20 mouse cellular contexts compared by ENCODE assay signal in the genomic region with DNA sequence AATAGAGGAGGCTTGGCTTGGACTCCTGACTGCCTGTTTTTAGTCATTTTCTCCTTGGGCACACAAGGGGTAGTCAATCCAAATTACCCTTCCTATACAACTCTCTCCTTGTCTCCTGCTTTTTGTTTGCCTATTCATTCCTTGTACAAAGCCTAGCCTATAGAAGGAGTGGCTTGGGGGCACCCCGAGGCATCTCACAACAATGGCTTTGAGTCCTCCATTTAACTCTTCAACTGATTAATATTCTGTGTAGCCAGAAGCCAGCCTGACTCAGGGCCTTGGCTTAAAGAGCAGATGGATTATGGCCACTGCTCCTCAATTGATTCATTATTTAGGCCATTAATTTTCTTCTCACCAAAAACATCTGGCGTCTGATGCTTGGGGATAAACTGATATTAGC.
DNase-seq lines count a peak whose midpoint lies in the region; ATAC-seq lines count a peak whose summit lies in the region.
"Had no signal": no experiment of that assay in that cellular context is flagged by ENCODE, and none has a peak within 500 bp of the region (broad histone marks: within the 10 kb centered on the region; RNA-seq: fewer than 3 reads in every experiment).

No protein-coding gene starts in this region.

- H3K4me1 ChIP-seq in embryonic facial prominence, embryonic 11.5 days (ENCODE audit: control insufficient read depth, insufficient read depth, low read length) = no peaks in the 10 kb centered on the region
- H3K4me1 ChIP-seq in embryonic facial prominence, embryonic 10.5 days = no peaks in the 10 kb centered on the region
- no peaks in the 10 kb centered on the region for H3K4me1 ChIP-seq in neural tube, embryonic 12.5 days
- no peaks in the 10 kb centered on the region for H3K4me1 ChIP-seq in neural tube, embryonic 15.5 days
- H3K4me1 ChIP-seq in midbrain, embryonic 13.5 days (replicated peaks) = 0 out of 2 replicates have a peak, but pooled peaks cover 5% of the 10 kb centered on the region
- H3K4me1 ChIP-seq: heart, embryonic 13.5 days; kidney, embryonic 15.5 days; limb, embryonic 15.5 days had no signal

- H3K27me3 ChIP-seq in embryonic facial prominence, embryonic 11.5 days (ENCODE audit: control insufficient read depth, insufficient read depth, low read length) = no peaks in the 10 kb centered on the region
- no peaks in the 10 kb centered on the region for H3K27me3 ChIP-seq in embryonic facial prominence, embryonic 10.5 days (replicated peaks; ENCODE audit: low read depth, poor library complexity, severe bottlenecking)
- no peaks in the 10 kb centered on the region for H3K27me3 ChIP-seq in neural tube, embryonic 12.5 days (replicated peaks)
- H3K27me3 ChIP-seq in neural tube, embryonic 15.5 days (replicated peaks) = no peaks in the 10 kb centered on the region
- no peaks in the 10 kb centered on the region for H3K27me3 ChIP-seq in midbrain, embryonic 13.5 days
- H3K27me3 ChIP-seq: heart, embryonic 13.5 days; kidney, embryonic 15.5 days; limb, embryonic 15.5 days had no signal

- ATAC-seq in embryonic facial prominence, embryonic 11.5 days (replicated peaks; ENCODE audit: insufficient number of reproducible peaks, low FRiP score, low TSS enrichment, low read depth) = 0 out of 2 replicates have a peak, but pooled peaks have one; percentile 62
- ATAC-seq in neural tube, embryonic 12.5 days (ENCODE audit: low FRiP score, low read depth) = peak; percentile 91
- no peak for ATAC-seq in neural tube, embryonic 15.5 days (ENCODE audit: low FRiP score)
- peak; percentile 90 for ATAC-seq in midbrain, embryonic 13.5 days
- ATAC-seq in megakaryocyte-erythroid progenitor cell, adult 5-6 weeks (replicated peaks; ENCODE audit: low FRiP score, low TSS enrichment, poor library complexity, severe bottlenecking) = no peak
- ATAC-seq: CD4-positive, CD25-positive, alpha-beta regulatory T cell, adult 4 months; intestine, embryonic 16.5 days; liver, postnatal 0 days had no signal

- no peaks in the 10 kb centered on the region for H3K9me3 ChIP-seq in embryonic facial prominence, embryonic 11.5 days (replicated peaks; ENCODE audit: control insufficient read depth, low read length)
- H3K9me3 ChIP-seq in embryonic facial prominence, embryonic 10.5 days = no peaks in the 10 kb centered on the region
- H3K9me3 ChIP-seq in neural tube, embryonic 12.5 days = no peaks in the 10 kb centered on the region
- H3K9me3 ChIP-seq in neural tube, embryonic 15.5 days (replicated peaks) = no peaks in the 10 kb centered on the region
- H3K9me3 ChIP-seq in midbrain, embryonic 13.5 days = no peaks in the 10 kb centered on the region
- H3K9me3 ChIP-seq: G1E; heart, embryonic 13.5 days; kidney, embryonic 15.5 days; limb, embryonic 15.5 days had no signal

- intact Hi-C loops in gastrocnemius, postnatal 36 days (cut with DNase I) = no loop called here

- H3K36me3 ChIP-seq in embryonic facial prominence, embryonic 11.5 days (replicated peaks; ENCODE audit: control insufficient read depth, insufficient read depth, low read depth, low read length) = no peaks in the 10 kb centered on the region
- no peaks in the 10 kb centered on the region for H3K36me3 ChIP-seq in embryonic facial prominence, embryonic 10.5 days (replicated peaks)
- no peaks in the 10 kb centered on the region for H3K36me3 ChIP-seq in neural tube, embryonic 12.5 days
- no peaks in the 10 kb centered on the region for H3K36me3 ChIP-seq in neural tube, embryonic 15.5 days
- no peaks in the 10 kb centered on the region for H3K36me3 ChIP-seq in midbrain, embryonic 13.5 days
- H3K36me3 ChIP-seq: G1E; heart, embryonic 13.5 days; kidney, embryonic 15.5 days; limb, embryonic 15.5 days had no signal

- H3K4me2 ChIP-seq in embryonic facial prominence, embryonic 11.5 days (ENCODE audit: low read depth, low read length) = no peak overlapping the region
- H3K4me2 ChIP-seq in neural tube, embryonic 12.5 days (replicated peaks) = no peak overlapping the region
- no peak overlapping the region for H3K4me2 ChIP-seq in neural tube, embryonic 15.5 days
- H3K4me2 ChIP-seq in midbrain, embryonic 13.5 days (replicated peaks) = no peak overlapping the region
- H3K4me2 ChIP-seq: heart, embryonic 13.5 days; kidney, embryonic 15.5 days; limb, embryonic 15.5 days had no signal

- WGBS in embryonic facial prominence, embryonic 11.5 days = 49% methylated on average over 2 of the region's 2 CpGs
- WGBS in embryonic facial prominence, embryonic 10.5 days = 42% methylated on average over 2 of the region's 2 CpGs
- 34% methylated on average over 2 of the region's 2 CpGs for WGBS in neural tube, embryonic 12.5 days
- 27% methylated on average over 2 of the region's 2 CpGs for WGBS in neural tube, embryonic 15.5 days
- 28% methylated on average over 2 of the region's 2 CpGs for WGBS in midbrain, embryonic 13.5 days

- H3K4me3 ChIP-seq in embryonic facial prominence, embryonic 11.5 days (ENCODE audit: low read depth, low read length) = no peak overlapping the region
- H3K4me3 ChIP-seq in embryonic facial prominence, embryonic 10.5 days = no peak overlapping the region
- H3K4me3 ChIP-seq in neural tube, embryonic 12.5 days = no peak overlapping the region
- no peak overlapping the region for H3K4me3 ChIP-seq in neural tube, embryonic 15.5 days (replicated peaks)
- H3K4me3 ChIP-seq in midbrain, embryonic 13.5 days (replicated peaks) = no peak overlapping the region
- H3K4me3 ChIP-seq: heart, embryonic 13.5 days; kidney, embryonic 15.5 days; limb, embryonic 15.5 days had no signal

- no peak for DNase-seq in embryonic facial prominence, embryonic 11.5 days (ENCODE audit: low spot score)
- DNase-seq in embryonic facial prominence, embryonic 10.5 days (ENCODE audit: low spot score) = no peak
- no peak for DNase-seq in spleen, postnatal 36 days (ENCODE audit: low spot score in 2 of 2)
- no peak for DNase-seq in gastrocnemius, postnatal 36 days
- DNase-seq: cerebellum, postnatal 25 days; heart, postnatal 36 days; liver, postnatal 0 days; lung, postnatal 36 days; right cerebral cortex, postnatal 14 days; thymus, postnatal 25 days had no signal

- H3K9ac ChIP-seq in embryonic facial prominence, embryonic 11.5 days (replicated peaks; ENCODE audit: low read length) = no peak overlapping the region
- no peak overlapping the region for H3K9ac ChIP-seq in neural tube, embryonic 12.5 days
- H3K9ac ChIP-seq in neural tube, embryonic 15.5 days (replicated peaks) = no peak overlapping the region
- no peak overlapping the region for H3K9ac ChIP-seq in midbrain, embryonic 13.5 days (replicated peaks)
- H3K9ac ChIP-seq: heart, embryonic 13.5 days; kidney, embryonic 15.5 days; limb, embryonic 15.5 days; liver, postnatal 0 days had no signal

- no peak overlapping the region for H3K27ac ChIP-seq in embryonic facial prominence, embryonic 11.5 days (replicated peaks; ENCODE audit: low read depth, low read length)
- no peak overlapping the region for H3K27ac ChIP-seq in embryonic facial prominence, embryonic 10.5 days (replicated peaks)
- no peak overlapping the region for H3K27ac ChIP-seq in neural tube, embryonic 12.5 days
- no peak overlapping the region for H3K27ac ChIP-seq in neural tube, embryonic 15.5 days (replicated peaks)
- no peak overlapping the region for H3K27ac ChIP-seq in midbrain, embryonic 13.5 days
- H3K27ac ChIP-seq: heart, embryonic 13.5 days; kidney, embryonic 15.5 days; limb, embryonic 15.5 days had no signal

Comparison
In these comparisons a context has a peak if more than half of its experiments do, and no peak if none do; other contexts are left out.
1. ATAC-seq: peak in embryonic facial prominence, embryonic 11.5 days (single experiment), neural tube, embryonic 12.5 days (single experiment) and midbrain, embryonic 13.5 days (single experiment); none in neural tube, embryonic 15.5 days (single experiment) and megakaryocyte-erythroid progenitor cell, adult 5-6 weeks (single experiment).